Mouse (Mus musculus): Measurements from ENCODE around the gene Plekha7.

DNA sequence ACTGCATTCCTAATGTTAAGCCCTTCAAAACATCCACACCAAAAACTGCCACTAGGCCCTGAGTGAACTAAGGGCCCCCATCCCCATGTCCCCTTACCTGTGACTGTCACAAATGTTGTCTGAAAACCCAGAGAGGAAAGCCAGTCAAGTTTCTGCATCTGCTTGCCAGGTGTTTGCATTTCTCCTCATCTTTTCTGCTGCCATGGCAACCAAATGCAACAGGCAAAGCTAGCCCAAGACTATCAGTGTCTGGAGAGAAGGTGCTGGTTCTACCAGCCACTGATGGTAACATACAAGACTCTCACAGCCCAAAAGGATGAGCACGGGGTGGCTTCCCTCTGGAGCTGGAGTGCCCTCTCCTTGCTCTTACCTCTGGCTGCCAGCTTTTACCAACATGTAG lies 121.3 kb downstream of the Plekha7 start:
- TF ChIP-seq EP300 (IDR thresholded peaks at IDR 0.05; ENCODE audit: low read depth): no peak
- TF ChIP-seq CTCF (IDR thresholded peaks at IDR 0.05; ENCODE audit: low read depth): no peak

Data from heart, postnatal 0 days (tissue).